Mouse (Mus musculus) layer of hippocampus, adult 2 months (tissue): Measurements from ENCODE around the gene Krt33a. TPM values are rescaled to one million over a fixed set of nuclear protein-coding genes. Genes with fewer than 3 reads are reported as not detected.

ENCODE experiments used
- DNase-seq, 2 experiments: peaks; one replicate each; pipeline ENCODE4 v3.0.0; 2022; ENCODE audit warnings: low spot score in 2 of 2
- H3K27ac ChIP-seq: fragments of 200-600 bp; 2 replicates; pipeline ENCODE4 v1.8.1; 2022
- H3K4me3 ChIP-seq: fragments of 200-600 bp; 2 replicates; pipeline ENCODE4 v1.8.1; 2022; ENCODE audit warnings: mild to moderate bottlenecking
- CTCF ChIP-seq: fragments of 200-600 bp; conservative IDR thresholded peaks from 2 replicates; pipeline ENCODE4 v1.8.1; 2022; ENCODE audit warnings: antibody characterized with exemption, mild to moderate bottlenecking, moderate library complexity
- total RNA-seq, 2 experiments: library from RNA; stranded (reverse); gene quantifications; 2 replicates each; pipeline ENCODE4 v1.2.3; 2021

Gene Krt33a
- total RNA-seq, 2 experiments from 2014 or later: not detected

DNA sequence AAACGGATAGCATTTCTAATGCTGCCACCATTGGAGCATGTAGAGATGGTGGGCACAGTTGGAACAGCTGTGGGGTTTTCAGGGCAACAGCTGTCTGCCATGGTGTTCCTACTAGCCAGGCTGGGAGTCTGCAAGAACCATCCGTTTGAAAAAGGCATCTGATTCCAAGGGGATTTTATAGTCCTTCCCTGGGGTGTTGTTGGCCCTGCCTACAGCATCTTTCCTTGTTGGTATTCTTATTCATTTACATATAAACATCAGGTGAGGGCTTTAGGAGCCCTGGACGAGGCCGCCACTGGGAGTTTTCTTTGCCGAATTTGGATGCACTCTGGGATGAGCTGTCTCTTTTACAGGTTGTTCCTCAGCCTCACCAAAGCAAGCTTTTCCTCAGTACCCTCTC lies 37.1 kb downstream of the Krt33a start, which contains the start of gene Krtap29-1:
Gene Krtap29-1, minus strand, starts transcription at position 101 of the 400 bp plus-strand sequence.
- TF ChIP-seq CTCF: no peak
- H3K27ac ChIP-seq: no peak within 1 kb of the TSS
- no peak for DNase-seq
- no peak within 1 kb of the TSS for H3K4me3 ChIP-seq

- no peak overlapping the region for H3K27ac ChIP-seq
- H3K4me3 ChIP-seq: no peak overlapping the region
- DNase-seq: no peak
- no peak for TF ChIP-seq CTCF
Measured at GRCm38 (mm10) chr11:99965961-99966360, 50.1 kb downstream of the Krt33a start.

DNA sequence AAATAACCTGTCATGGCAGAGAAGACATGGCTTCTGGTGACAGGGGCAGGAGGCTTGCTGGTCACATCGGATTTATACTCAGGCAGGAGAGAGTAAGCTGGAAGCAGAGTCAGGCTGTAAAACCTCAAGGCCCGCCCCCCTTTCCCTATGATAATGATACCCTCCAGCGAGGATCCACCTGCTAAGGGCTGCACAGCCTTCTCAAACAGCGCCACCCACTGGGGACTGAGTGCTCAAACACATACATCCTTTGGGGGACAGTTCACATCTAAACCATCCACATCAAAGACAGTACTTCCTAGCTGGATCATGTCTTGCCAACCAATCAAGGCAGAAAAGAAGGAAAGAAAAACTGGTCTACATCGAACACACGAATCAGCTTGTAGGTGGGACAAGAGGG lies 51.8 kb downstream of the Krt33a start:
- TF ChIP-seq CTCF: peak; percentile 16
- Histone ChIP-seq H3K4me3 (no peak overlapping the region), H3K27ac (no peak overlapping the region)
- no peak for DNase-seq

Other genes starting within 250 kb of the Krt33a start
- gene Gm11595, start 243.3 kb downstream of the Krt33a start, total RNA-seq: not detected
- gene Krtap4-8, start 235.5 kb downstream of the Krt33a start, total RNA-seq: not detected
- not detected for gene Krtap4-9, start 231.0 kb downstream of the Krt33a start, total RNA-seq
- gene Gm11596, start 222.7 kb downstream of the Krt33a start, total RNA-seq: not detected
- gene Gm11569, start 217.3 kb downstream of the Krt33a start, total RNA-seq: not detected
- gene Gm11554, start 211.8 kb downstream of the Krt33a start, total RNA-seq: not detected
- gene Krtap4-13, start 206.3 kb downstream of the Krt33a start, total RNA-seq: not detected
- not detected for gene Gm11564, start 200.5 kb downstream of the Krt33a start, total RNA-seq
- not detected for gene 2300003K06Rik, start 178.1 kb downstream of the Krt33a start, total RNA-seq
- gene Krtap4-16, start 164.6 kb downstream of the Krt33a start, total RNA-seq: not detected
- gene Gm11568, start 158.3 kb downstream of the Krt33a start, total RNA-seq: not detected
- not detected for gene Gm11559, start 151.7 kb downstream of the Krt33a start, total RNA-seq
- not detected for gene Krtap9-1, start 142.8 kb downstream of the Krt33a start, total RNA-seq
- not detected for gene Gm11567, start 137.0 kb downstream of the Krt33a start, total RNA-seq
- gene Krtap31-1, start 108.3 kb downstream of the Krt33a start, total RNA-seq: not detected
- gene Gm11565, start 101.5 kb downstream of the Krt33a start, total RNA-seq: not detected
- not detected for gene Krtap31-2, start 79.9 kb downstream of the Krt33a start, total RNA-seq
- gene Krtap9-5, start 67.7 kb downstream of the Krt33a start, total RNA-seq: not detected
- not detected for gene Krtap29-1, start 37.2 kb downstream of the Krt33a start, total RNA-seq
- gene Krtap16-1, start 29.6 kb downstream of the Krt33a start, total RNA-seq: not detected
- gene Krtap17-1, start 22.2 kb downstream of the Krt33a start, total RNA-seq: not detected
- not detected for gene Krt33b, start 13.7 kb upstream of the Krt33a start, total RNA-seq
- gene Krt34, start 25.3 kb upstream of the Krt33a start, total RNA-seq: not detected
- not detected for gene Krt31, start 34.3 kb upstream of the Krt33a start, total RNA-seq
- not detected for gene Krt32, start 72.0 kb upstream of the Krt33a start, total RNA-seq
- not detected for gene Krt35, start 80.0 kb upstream of the Krt33a start, total RNA-seq
- not detected for gene Krt36, start 89.4 kb upstream of the Krt33a start, total RNA-seq
- not detected for gene Krt13, start 105.4 kb upstream of the Krt33a start, total RNA-seq
- gene Krt15, start 119.7 kb upstream of the Krt33a start, total RNA-seq: under 1 TPM in 1 of 2 experiments, not detected in 1; 0.77 TPM
- gene Krt19, start 132.5 kb upstream of the Krt33a start, total RNA-seq: not detected
- 1 to 10 TPM; 3.6 to 3.7 TPM for gene Krt9, start 177.0 kb upstream of the Krt33a start, total RNA-seq
- gene Krt14, start 191.3 kb upstream of the Krt33a start, total RNA-seq: not detected
- gene Krt16, start 232.7 kb upstream of the Krt33a start, total RNA-seq: not detected
- not detected for gene Krt17, start 244.8 kb upstream of the Krt33a start, total RNA-seq